Mouse (Mus musculus) liver, embryonic 11.5 days (tissue): ENCODE measurements around the gene Ptpn22. TPM values are rescaled to one million over a fixed set of nuclear protein-coding genes. Genes with fewer than 3 reads are reported as not detected.

Source experiments
- ATAC-seq: fragments of 200-750 bp; cut with Nextera tagmentation; replicated peaks from 2 replicates; pipeline ENCODE4 v1.8.0; 2017; ENCODE audit warnings: moderate number of reproducible peaks, mild to moderate bottlenecking, moderate TSS enrichment, moderate library complexity; ENCODE audit not compliant: low FRiP score
- DNase-seq: peaks from one replicate; pipeline ENCODE4 v3.0.0-alpha.2; 2017; ENCODE audit warnings: low spot score
- H3K27ac ChIP-seq: fragments of 300-500 bp; sonication (generic); 2 replicates; pipeline ENCODE4 v1.5.1; 2014; ENCODE audit warnings: mild to moderate bottlenecking, low read depth, low read length, control low read depth
- H3K27me3 ChIP-seq: fragments of 300-500 bp; sonication (generic); replicated peaks from 2 replicates; pipeline ENCODE4 v1.6.1; 2014; ENCODE audit warnings: low read length, mixed read lengths; ENCODE audit not compliant: control insufficient read depth, insufficient read depth
- H3K36me3 ChIP-seq: fragments of 300-500 bp; sonication (generic); 2 replicates; pipeline ENCODE4 v1.6.1; 2014; ENCODE audit warnings: mild to moderate bottlenecking, low read length, moderate library complexity, mixed read lengths; ENCODE audit not compliant: control insufficient read depth, insufficient read depth
- H3K4me1 ChIP-seq: fragments of 300-500 bp; sonication (generic); replicated peaks from 2 replicates; pipeline ENCODE4 v1.6.1; 2014; ENCODE audit warnings: low read length, mixed read lengths; ENCODE audit not compliant: control insufficient read depth, insufficient read depth
- H3K4me2 ChIP-seq: fragments of 300-500 bp; sonication (generic); 2 replicates; pipeline ENCODE4 v1.6.1; 2014; ENCODE audit warnings: mild to moderate bottlenecking, control low read depth, moderate library complexity
- H3K4me3 ChIP-seq: fragments of 300-500 bp; sonication (generic); 2 replicates; pipeline ENCODE4 v1.5.1; 2014; ENCODE audit warnings: low read depth, low read length, control low read depth
- H3K9ac ChIP-seq: fragments of 300-500 bp; sonication (generic); 2 replicates; pipeline ENCODE4 v1.6.1; 2014; ENCODE audit warnings: low read depth, low read length, control low read depth
- H3K9me3 ChIP-seq: fragments of 300-500 bp; sonication (generic); 2 replicates; pipeline ENCODE4 v1.6.1; 2016; ENCODE audit warnings: low read length, inconsistent platforms, mixed read lengths; ENCODE audit not compliant: control insufficient read depth
- WGBS: fragments of 180-500 bp; shearing (Covaris S2); extraction: QIAGEN DNeasy Blood & Tissue Kit; methylation state at CpG from one replicate; pipeline ENCODE4 v1.1.7; 2014; 5-methylcytosine and 5-hydroxymethylcytosine counted together
- polyA plus RNA-seq: library from polyadenylated mRNA; unstranded; fragments of >200 nt; fragmentation: Nextera tagmentation; extraction: Ambion mirVana; gene quantifications from 2 replicates; pipeline ENCODE4 v1.2.1, GENCODE M21; 2014

Gene Ptpn22
- polyA plus RNA-seq, 1 experiment from 2014 or later, result 0.96 TPM

DNA sequence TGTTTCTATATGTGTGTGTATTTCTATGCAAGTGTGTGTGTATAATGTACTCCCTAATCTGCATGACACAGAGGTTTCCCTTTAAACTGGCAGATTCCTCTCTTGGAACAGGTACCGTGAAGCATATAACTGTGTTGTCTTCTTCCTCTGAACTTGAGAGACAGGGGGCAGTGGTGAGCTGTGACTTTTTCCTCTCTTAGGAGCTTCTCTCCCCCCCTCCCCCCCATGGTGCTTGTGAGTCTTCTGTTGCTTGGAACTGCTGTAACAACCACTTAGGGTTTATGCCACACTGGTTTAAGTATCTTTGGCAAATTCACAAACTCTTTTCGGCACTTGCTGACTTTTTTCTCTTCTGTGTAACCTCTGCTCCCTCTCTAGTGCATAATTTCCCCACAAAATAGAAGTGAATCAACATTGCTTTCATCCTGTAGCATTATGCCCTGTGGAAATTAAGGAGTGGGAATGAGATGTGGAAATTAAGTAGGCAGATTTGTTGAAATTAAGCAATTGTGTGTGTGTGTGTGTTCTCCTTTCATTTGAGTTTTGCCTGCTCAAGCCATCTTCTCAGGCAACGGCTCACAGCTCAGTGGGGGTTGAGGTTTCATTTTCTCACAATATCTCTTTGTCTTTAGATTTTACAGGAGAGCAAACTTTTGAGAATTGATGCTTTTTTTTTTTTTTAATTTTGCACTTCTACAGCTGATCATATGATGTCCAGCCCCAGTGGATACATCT is 6.9 kb upstream of the Ptpn22 start:
- no peak overlapping the region for H3K4me2 ChIP-seq
- no peak overlapping the region for H3K4me3 ChIP-seq
- 69% methylated on average over 3 of the region's 3 CpGs for WGBS
- no peak overlapping the region for H3K9ac ChIP-seq
- no peaks in the 10 kb centered on the region for H3K9me3 ChIP-seq
- ATAC-seq, result no peak
- H3K27me3 ChIP-seq, result no peaks in the 10 kb centered on the region
- H3K36me3 ChIP-seq, result no peaks in the 10 kb centered on the region
- no peak for DNase-seq
- H3K4me1 ChIP-seq, result no peaks in the 10 kb centered on the region
- no peak overlapping the region for H3K27ac ChIP-seq

DNA sequence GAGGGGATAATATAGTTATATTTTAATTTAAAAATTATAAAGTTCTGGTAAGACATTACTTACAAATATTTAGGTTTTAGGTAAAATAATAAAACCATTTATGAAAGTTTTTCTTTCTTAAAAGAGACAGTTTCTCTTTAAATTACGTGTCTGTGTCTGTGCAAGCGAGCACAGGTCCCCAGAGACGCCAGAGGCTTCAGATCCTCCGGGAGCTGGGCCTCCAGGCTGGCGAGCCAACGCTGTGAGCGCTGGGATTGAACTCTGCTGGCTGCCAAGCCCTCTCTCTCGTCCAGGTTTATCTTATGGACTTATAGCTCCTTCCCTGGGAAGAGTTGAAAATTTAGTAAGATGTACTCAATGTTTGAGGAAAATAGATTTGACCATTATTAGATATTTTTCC is 5.8 kb upstream of the Ptpn22 start:
- no peak overlapping the region for H3K4me3 ChIP-seq
- no peak for DNase-seq

DNA sequence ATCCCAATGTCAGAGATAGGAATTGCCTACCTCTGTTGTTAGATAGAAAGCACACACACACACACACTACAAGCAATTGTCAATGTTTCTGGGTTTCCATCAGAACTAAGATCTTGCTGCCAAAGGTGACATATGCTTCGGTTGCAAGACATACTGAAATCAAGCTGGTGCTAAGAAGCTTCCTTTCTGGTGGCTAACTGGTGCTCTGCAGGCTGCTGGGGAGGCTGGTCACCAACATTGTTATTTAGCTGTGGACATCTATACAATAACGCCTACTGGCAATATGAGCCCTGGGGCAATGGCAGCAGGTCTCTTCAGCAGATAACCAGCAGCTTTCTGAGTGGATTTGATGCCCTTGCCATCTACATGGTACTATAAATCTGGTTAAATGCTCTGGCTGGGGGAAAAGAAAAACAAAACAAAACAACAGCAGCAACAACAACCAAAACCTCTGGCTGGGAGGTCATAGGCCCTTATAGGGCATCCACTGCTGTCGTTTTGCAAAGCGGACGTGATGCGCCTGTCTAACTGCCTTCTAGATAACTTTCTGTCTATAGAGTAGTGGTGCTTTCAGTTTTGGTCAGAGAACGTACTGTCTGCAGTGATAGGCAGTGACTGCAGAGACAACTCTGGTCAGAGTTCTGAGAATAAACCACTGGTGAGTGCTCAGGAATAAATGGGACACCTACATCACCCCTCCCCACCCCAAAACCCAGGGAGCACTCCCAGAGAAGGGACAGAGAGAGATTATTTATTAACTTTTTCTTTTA is 2.4 kb upstream of the Ptpn22 start:
- Histone ChIP-seq H3K9me3 (no peaks in the 10 kb centered on the region), H3K27ac (no peak overlapping the region), H3K4me3 (no peak overlapping the region), H3K4me2 (no peak overlapping the region), H3K4me1 (no peaks in the 10 kb centered on the region), H3K27me3 (no peaks in the 10 kb centered on the region), H3K9ac (no peak overlapping the region), H3K36me3 (no peaks in the 10 kb centered on the region)
- ATAC-seq, result no peak
- no peak for DNase-seq
- WGBS, result 77% methylated on average over 7 of the region's 7 CpGs

More for the DNA sequence above, 5.8 kb upstream of the Ptpn22 start:
- Histone ChIP-seq H3K27me3 (no peaks in the 10 kb centered on the region), H3K27ac (no peak overlapping the region), H3K9me3 (no peaks in the 10 kb centered on the region), H3K4me2 (no peak overlapping the region), H3K4me1 (no peaks in the 10 kb centered on the region), H3K9ac (no peak overlapping the region), H3K36me3 (no peaks in the 10 kb centered on the region)
- 76% methylated on average over 8 of the region's 8 CpGs for WGBS
- no peak for ATAC-seq

- no peak for ATAC-seq
Observed at GRCm38 (mm10) chr3:103857977-103858563, 1.5 kb upstream of the Ptpn22 start.

DNA sequence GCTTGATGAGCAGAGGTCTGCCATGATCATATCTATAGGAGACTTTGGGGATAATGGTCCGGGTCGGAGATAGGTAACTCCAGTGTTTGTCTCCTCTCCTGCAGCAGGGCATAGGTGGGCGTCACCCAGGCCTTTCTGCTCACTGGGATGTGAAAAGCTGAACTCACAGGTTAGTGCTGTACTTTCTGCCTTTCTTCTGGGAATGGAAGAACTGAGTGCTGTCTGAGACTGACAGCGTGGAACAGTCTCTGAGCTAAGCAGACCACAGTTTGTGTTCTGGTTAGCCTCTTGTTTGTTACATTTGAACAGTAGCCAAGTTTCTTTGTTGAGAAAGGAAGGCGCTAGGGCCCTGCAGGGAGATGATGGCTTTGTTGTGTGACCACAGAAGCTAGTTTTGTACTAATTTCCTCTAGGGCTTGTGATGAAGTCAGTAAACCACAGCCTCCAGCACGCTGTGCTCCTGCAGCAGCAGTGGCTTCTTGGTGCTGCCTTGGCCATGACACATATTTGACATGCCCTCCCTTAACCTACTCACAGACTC is 326 bp downstream of the Ptpn22 start:
- WGBS, result 48% methylated on average over 6 of the region's 6 CpGs
- no peak overlapping the region for H3K9ac ChIP-seq
- H3K36me3 ChIP-seq, result no peaks in the 10 kb centered on the region
- no peak for ATAC-seq
- no peak for DNase-seq
- H3K4me3 ChIP-seq, result no peak overlapping the region
- H3K4me2 ChIP-seq, result peak overlapping the region; percentile 21
- H3K27ac ChIP-seq, result no peak overlapping the region
- H3K4me1 ChIP-seq, result no peaks in the 10 kb centered on the region
- H3K27me3 ChIP-seq, result no peaks in the 10 kb centered on the region
- H3K9me3 ChIP-seq, result no peaks in the 10 kb centered on the region

More at GRCm38 (mm10) chr3:103857977-103858563, 1.5 kb upstream of the Ptpn22 start:
- no peak overlapping the region for H3K4me2 ChIP-seq
- H3K4me3 ChIP-seq, result no peak overlapping the region
- WGBS, result 84% methylated on average over 6 of the region's 6 CpGs
- no peak overlapping the region for H3K9ac ChIP-seq
- H3K9me3 ChIP-seq, result no peaks in the 10 kb centered on the region
- no peak overlapping the region for H3K27ac ChIP-seq
- DNase-seq, result no peak
- no peaks in the 10 kb centered on the region for H3K4me1 ChIP-seq
- no peaks in the 10 kb centered on the region for H3K27me3 ChIP-seq
- H3K36me3 ChIP-seq, result no peaks in the 10 kb centered on the region

DNA sequence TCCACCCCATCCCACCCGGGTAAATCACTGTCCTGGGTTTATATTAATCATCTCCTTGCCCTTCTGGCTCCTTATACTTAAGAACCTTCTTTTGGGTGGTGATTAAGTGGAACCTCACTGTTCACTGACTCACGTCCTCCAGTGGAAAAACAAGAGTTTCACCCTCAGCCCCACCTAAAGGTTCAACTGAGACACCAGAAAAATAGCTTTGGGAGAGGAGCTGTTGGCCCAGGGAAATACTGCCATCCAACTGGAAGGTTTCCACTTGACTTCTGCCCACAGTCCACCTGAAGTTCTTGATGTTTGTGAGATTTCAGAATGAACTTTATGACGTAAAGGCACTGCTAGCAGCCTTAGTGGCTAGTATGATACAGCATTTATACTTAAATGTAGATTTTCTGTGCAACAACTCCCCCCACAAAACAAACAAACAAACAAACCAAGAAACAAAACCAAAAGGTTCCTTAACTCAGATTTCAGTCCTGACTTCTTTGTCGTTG is 3.2 kb downstream of the Ptpn22 start:
- Histone ChIP-seq H3K36me3 (no peaks in the 10 kb centered on the region), H3K27me3 (no peaks in the 10 kb centered on the region), H3K9me3 (no peaks in the 10 kb centered on the region), H3K27ac (no peak overlapping the region), H3K4me1 (no peaks in the 10 kb centered on the region), H3K4me2 (no peak overlapping the region), H3K9ac (no peak overlapping the region), H3K4me3 (no peak overlapping the region)
- WGBS, result 75% methylated on average over 4 of the region's 4 CpGs
- DNase-seq, result no peak
- ATAC-seq, result no peak

- Histone ChIP-seq H3K4me2 (no peak overlapping the region), H3K4me1 (no peaks in the 10 kb centered on the region), H3K9ac (no peak overlapping the region), H3K9me3 (no peaks in the 10 kb centered on the region), H3K27me3 (no peaks in the 10 kb centered on the region), H3K27ac (no peak overlapping the region), H3K36me3 (no peaks in the 10 kb centered on the region), H3K4me3 (no peak overlapping the region)
- no peak for DNase-seq
- ATAC-seq, result no peak
- WGBS, result 83% methylated on average over 6 of the region's 6 CpGs
Observed at GRCm38 (mm10) chr3:103864200-103864599, 4.6 kb downstream of the Ptpn22 start.

- H3K27ac ChIP-seq, result no peak overlapping the region
- H3K4me3 ChIP-seq, result no peak overlapping the region
- no peak overlapping the region for H3K4me2 ChIP-seq
- H3K27me3 ChIP-seq, result no peaks in the 10 kb centered on the region
- DNase-seq (no peak), ATAC-seq (no peak)
- no peaks in the 10 kb centered on the region for H3K36me3 ChIP-seq
- H3K9ac ChIP-seq, result no peak overlapping the region
- H3K4me1 ChIP-seq, result no peaks in the 10 kb centered on the region
- WGBS, result 87% methylated on average over 5 of the region's 5 CpGs
- no peaks in the 10 kb centered on the region for H3K9me3 ChIP-seq
Observed at GRCm38 (mm10) chr3:103867424-103867971, 7.9 kb downstream of the Ptpn22 start.
